21 mouse cellular contexts compared by ENCODE assay signal in the genomic region with DNA sequence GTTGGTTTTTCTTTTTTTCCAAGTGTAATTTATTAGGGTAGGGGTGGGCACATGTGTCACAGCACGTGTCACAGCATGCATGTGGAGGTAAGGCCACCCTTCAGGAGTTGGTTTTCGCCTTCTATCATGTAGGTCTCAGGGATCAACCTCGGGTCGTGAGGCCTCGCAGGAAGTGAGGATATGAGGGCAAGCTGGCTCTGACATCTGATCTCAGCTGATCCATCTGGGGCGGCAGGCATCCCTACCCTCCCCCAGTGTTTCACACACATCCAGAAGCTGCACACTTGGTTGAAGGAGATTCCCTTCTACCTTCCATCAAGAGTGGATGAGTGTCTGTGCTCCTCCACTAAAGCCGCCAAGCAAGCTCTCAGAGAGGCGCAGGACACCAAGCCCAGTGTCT. TPM values are rescaled to one million over a fixed set of nuclear protein-coding genes. Genes with fewer than 3 reads are reported as not detected.
A peak's percentile ranks its signal among the peaks of the same experiment; 100 is the strongest.
DNase-seq lines count a peak whose midpoint lies in the region; ATAC-seq and TF ChIP-seq lines count a peak whose summit lies in the region.
"Had no signal": no experiment of that assay in that cellular context is flagged by ENCODE, and none has a peak within 500 bp of the region (broad histone marks: within the 10 kb centered on the region; RNA-seq: fewer than 3 reads in every experiment).

No protein-coding gene starts in this region.

- ATAC-seq in heart, embryonic 12.5 days (ENCODE audit: insufficient number of reproducible peaks, low FRiP score) = no peak
- no peak for ATAC-seq in liver, postnatal 0 days
- ATAC-seq in stomach, postnatal 0 days (ENCODE audit: low FRiP score, low TSS enrichment) = no peak
- no peak for ATAC-seq in CD4-positive, CD25-positive, alpha-beta regulatory T cell, adult 4 months
- ATAC-seq: forebrain, embryonic 15.5 days; forebrain, postnatal 0 days; Patski had no signal

- no peak overlapping the region for H3K9ac ChIP-seq in heart, embryonic 12.5 days
- no peak overlapping the region for H3K9ac ChIP-seq in liver, postnatal 0 days (replicated peaks)
- no peak overlapping the region for H3K9ac ChIP-seq in stomach, postnatal 0 days (ENCODE audit: low read length)
- H3K9ac ChIP-seq: embryonic facial prominence, embryonic 12.5 days; forebrain, embryonic 12.5 days; forebrain, embryonic 15.5 days; forebrain, postnatal 0 days had no signal

- no peak overlapping the region for H3K27ac ChIP-seq in heart, embryonic 10.5 days
- no peak overlapping the region for H3K27ac ChIP-seq in heart, embryonic 12.5 days (ENCODE audit: poor library complexity, severe bottlenecking)
- no peak overlapping the region for H3K27ac ChIP-seq in liver, postnatal 0 days (ENCODE audit: low read depth)
- no peak overlapping the region for H3K27ac ChIP-seq in stomach, postnatal 0 days (replicated peaks)
- H3K27ac ChIP-seq: embryonic facial prominence, embryonic 10.5 days; embryonic facial prominence, embryonic 12.5 days; forebrain, embryonic 12.5 days; forebrain, embryonic 15.5 days had no signal

- no peak overlapping the region for H3K4me3 ChIP-seq in heart, embryonic 10.5 days
- H3K4me3 ChIP-seq in heart, embryonic 12.5 days = no peak overlapping the region
- H3K4me3 ChIP-seq in liver, postnatal 0 days (ENCODE audit: low read depth, low read length) = no peak overlapping the region
- H3K4me3 ChIP-seq in stomach, postnatal 0 days (ENCODE audit: low read depth, low read length) = no peak overlapping the region
- H3K4me3 ChIP-seq: embryonic facial prominence, embryonic 10.5 days; embryonic facial prominence, embryonic 12.5 days; forebrain, embryonic 12.5 days; forebrain, embryonic 15.5 days had no signal

- H3K27me3 ChIP-seq in heart, embryonic 10.5 days (ENCODE audit: insufficient read depth, poor library complexity, severe bottlenecking) = no peaks in the 10 kb centered on the region
- no peaks in the 10 kb centered on the region for H3K27me3 ChIP-seq in heart, embryonic 12.5 days (replicated peaks)
- H3K27me3 ChIP-seq in liver, postnatal 0 days (ENCODE audit: insufficient read depth, low read length) = no peaks in the 10 kb centered on the region
- no peaks in the 10 kb centered on the region for H3K27me3 ChIP-seq in stomach, postnatal 0 days (ENCODE audit: control insufficient read depth, insufficient read depth, low read length)
- H3K27me3 ChIP-seq: CH12.LX; embryonic facial prominence, embryonic 12.5 days; forebrain, embryonic 12.5 days; forebrain, embryonic 15.5 days; Patski had no signal

- 91% methylated on average over 8 of the region's 8 CpGs for WGBS in heart, embryonic 10.5 days
- 89% methylated on average over 8 of the region's 8 CpGs for WGBS in heart, embryonic 12.5 days
- 83% methylated on average over 8 of the region's 8 CpGs for WGBS in liver, postnatal 0 days (ENCODE audit: insufficient replicate concordance)
- 90% methylated on average over 8 of the region's 8 CpGs for WGBS in stomach, postnatal 0 days

- TF ChIP-seq CTCF in liver, postnatal 0 days (IDR thresholded peaks at IDR 0.05; ENCODE audit: low read depth) = no peak
- no peak for TF ChIP-seq CTCF in stomach, postnatal 0 days (IDR thresholded peaks at IDR 0.05; ENCODE audit: low read depth)

- H3K4me1 ChIP-seq in heart, embryonic 10.5 days = no peaks in the 10 kb centered on the region
- no peaks in the 10 kb centered on the region for H3K4me1 ChIP-seq in heart, embryonic 12.5 days (replicated peaks)
- no peaks in the 10 kb centered on the region for H3K4me1 ChIP-seq in liver, postnatal 0 days (ENCODE audit: insufficient read depth)
- H3K4me1 ChIP-seq in stomach, postnatal 0 days (replicated peaks; ENCODE audit: control insufficient read depth, insufficient read depth) = no peaks in the 10 kb centered on the region
- H3K4me1 ChIP-seq: embryonic facial prominence, embryonic 10.5 days; embryonic facial prominence, embryonic 12.5 days; forebrain, embryonic 12.5 days; forebrain, embryonic 15.5 days had no signal

- no peak for TF ChIP-seq EP300 in liver, postnatal 0 days (IDR thresholded peaks at IDR 0.05; ENCODE audit: low read depth)
- no peak for TF ChIP-seq EP300 in stomach, postnatal 0 days (optimal IDR thresholded peaks at IDR 0.05)

- peaks cover 95% of the 10 kb centered on the region for H3K36me3 ChIP-seq in heart, embryonic 10.5 days
- H3K36me3 ChIP-seq in heart, embryonic 12.5 days = peaks cover 91% of the 10 kb centered on the region
- H3K36me3 ChIP-seq in liver, postnatal 0 days (replicated peaks; ENCODE audit: insufficient read depth, low read length) = peaks cover 23% of the 10 kb centered on the region
- peaks cover 43% of the 10 kb centered on the region for H3K36me3 ChIP-seq in stomach, postnatal 0 days (ENCODE audit: control insufficient read depth, insufficient read depth, low read length)

- H3K9me3 ChIP-seq in heart, embryonic 10.5 days = no peaks in the 10 kb centered on the region
- H3K9me3 ChIP-seq in heart, embryonic 12.5 days (replicated peaks) = no peaks in the 10 kb centered on the region
- H3K9me3 ChIP-seq in liver, postnatal 0 days (ENCODE audit: low read length) = no peaks in the 10 kb centered on the region
- no peaks in the 10 kb centered on the region for H3K9me3 ChIP-seq in stomach, postnatal 0 days (ENCODE audit: control insufficient read depth, low read length)
- H3K9me3 ChIP-seq: embryonic facial prominence, embryonic 10.5 days; embryonic facial prominence, embryonic 12.5 days; forebrain, embryonic 12.5 days; forebrain, embryonic 15.5 days had no signal

- H3K4me2 ChIP-seq in heart, embryonic 12.5 days = no peak overlapping the region
- H3K4me2 ChIP-seq in liver, postnatal 0 days (ENCODE audit: low read depth, low read length) = no peak overlapping the region
- no peak overlapping the region for H3K4me2 ChIP-seq in stomach, postnatal 0 days (replicated peaks; ENCODE audit: low read depth)
- H3K4me2 ChIP-seq: embryonic facial prominence, embryonic 12.5 days; forebrain, embryonic 12.5 days; forebrain, embryonic 15.5 days had no signal

- peak; percentile 2 for DNase-seq in frontal cortex, postnatal 14 days (ENCODE audit: low spot score in 2 of 2)
- DNase-seq in frontal cortex, postnatal 10 days (ENCODE audit: low spot score in 2 of 2) = no peak
- DNase-seq in heart, embryonic 10.5 days (ENCODE audit: low spot score) = peak; percentile 66
- DNase-seq in liver, postnatal 0 days = peak; percentile 9
- DNase-seq in liver = no peak
- peak; percentile 11 for DNase-seq in stomach, postnatal 0 days (ENCODE audit: low spot score)
- DNase-seq: cerebellum, adult 11-12 months had no signal

RNA-seq across cellular contexts. Expression of gene Rdh13, which starts 13.4 kb away (rescaled TPM):
- polyA plus RNA-seq in heart, embryonic 10.5 days (2016; fragmentation: Nextera tagmentation; extraction: Ambion mirVana) = 32.9 and 37.0 TPM in 2 replicates
- 27.5 and 27.6 TPM in 2 replicates for polyA plus RNA-seq in heart, embryonic 12.5 days (2016; fragmentation: Nextera tagmentation; extraction: Ambion mirVana)
- polyA plus RNA-seq in liver, postnatal 0 days (2015; fragmentation: Nextera tagmentation; extraction: Ambion mirVana) = 7.0 and 7.8 TPM in 2 replicates
- polyA plus RNA-seq in stomach, postnatal 0 days (2015; fragmentation: Nextera tagmentation; extraction: Ambion mirVana) = 29.0 and 30.0 TPM in 2 replicates
- polyA plus RNA-seq in CD4-positive, CD25-positive, alpha-beta regulatory T cell, adult 4 months (2017; shearing (Covaris generic)) = 10 to 100 TPM; 17.4 to 27.8 TPM

RNA-seq across cellular contexts. Expression of gene Eps8l1, which starts 28.4 kb away (rescaled TPM):
- 1.7 and 4.6 TPM in 2 replicates for polyA plus RNA-seq in heart, embryonic 10.5 days (2016; fragmentation: Nextera tagmentation; extraction: Ambion mirVana)
- polyA plus RNA-seq in heart, embryonic 12.5 days (2016; fragmentation: Nextera tagmentation; extraction: Ambion mirVana) = 3.0 and 4.1 TPM in 2 replicates
- 0.37 and 0.97 TPM in 2 replicates for polyA plus RNA-seq in liver, postnatal 0 days (2015; fragmentation: Nextera tagmentation; extraction: Ambion mirVana)
- polyA plus RNA-seq in stomach, postnatal 0 days (2015; fragmentation: Nextera tagmentation; extraction: Ambion mirVana) = 25.2 and 33.3 TPM in 2 replicates
- polyA plus RNA-seq in CD4-positive, CD25-positive, alpha-beta regulatory T cell, adult 4 months (2017; shearing (Covaris generic)) = 10 to 100 TPM in 1 of 2 experiments, 1 to 10 TPM in 1; 6.5 to 14.5 TPM
- polyA plus RNA-seq: G1E had no signal

RNA-seq across cellular contexts. Expression of gene Gp6, which starts 34.5 kb away (rescaled TPM):
- 0.35 and 0.57 TPM in 2 replicates for polyA plus RNA-seq in heart, embryonic 10.5 days (2016; fragmentation: Nextera tagmentation; extraction: Ambion mirVana)
- 0.47 and 1.3 TPM in 2 replicates for polyA plus RNA-seq in heart, embryonic 12.5 days (2016; fragmentation: Nextera tagmentation; extraction: Ambion mirVana)
- 2.7 and 3.4 TPM in 2 replicates for polyA plus RNA-seq in liver, postnatal 0 days (2015; fragmentation: Nextera tagmentation; extraction: Ambion mirVana)
- polyA plus RNA-seq in stomach, postnatal 0 days (2015; fragmentation: Nextera tagmentation; extraction: Ambion mirVana) = 0.01 TPM in 1 of 2 replicates, not detected in the other
- under 1 TPM in 1 of 2 experiments, not detected in 1; 0.12 TPM for polyA plus RNA-seq in CD4-positive, CD25-positive, alpha-beta regulatory T cell, adult 4 months (2017; shearing (Covaris generic))
- polyA plus RNA-seq: activated CD4-positive, CD25-positive, alpha-beta regulatory T cell, adult 4 months; C2C12; cerebellum, adult 2 months; cortical plate, adult 2 months; forebrain, postnatal 0 days; Patski had no signal

Comparison
In these comparisons a context has a peak if more than half of its experiments do, and no peak if none do; other contexts are left out.
1. DNase-seq: peak in frontal cortex, postnatal 14 days (2 of 2), heart, embryonic 10.5 days (single experiment), liver, postnatal 0 days (single experiment) and stomach, postnatal 0 days (single experiment); none in frontal cortex, postnatal 10 days (0 of 2) and liver (single experiment).